Mouse (Mus musculus): ENCODE measurements around the gene Cyp2w1.
"Not testable (repeated sequence)": the region's sequence is repeated elsewhere in the genome, so short reads cannot be mapped to it uniquely, and the experiment has no call there.

The Cyp2w1 gene

DNA sequence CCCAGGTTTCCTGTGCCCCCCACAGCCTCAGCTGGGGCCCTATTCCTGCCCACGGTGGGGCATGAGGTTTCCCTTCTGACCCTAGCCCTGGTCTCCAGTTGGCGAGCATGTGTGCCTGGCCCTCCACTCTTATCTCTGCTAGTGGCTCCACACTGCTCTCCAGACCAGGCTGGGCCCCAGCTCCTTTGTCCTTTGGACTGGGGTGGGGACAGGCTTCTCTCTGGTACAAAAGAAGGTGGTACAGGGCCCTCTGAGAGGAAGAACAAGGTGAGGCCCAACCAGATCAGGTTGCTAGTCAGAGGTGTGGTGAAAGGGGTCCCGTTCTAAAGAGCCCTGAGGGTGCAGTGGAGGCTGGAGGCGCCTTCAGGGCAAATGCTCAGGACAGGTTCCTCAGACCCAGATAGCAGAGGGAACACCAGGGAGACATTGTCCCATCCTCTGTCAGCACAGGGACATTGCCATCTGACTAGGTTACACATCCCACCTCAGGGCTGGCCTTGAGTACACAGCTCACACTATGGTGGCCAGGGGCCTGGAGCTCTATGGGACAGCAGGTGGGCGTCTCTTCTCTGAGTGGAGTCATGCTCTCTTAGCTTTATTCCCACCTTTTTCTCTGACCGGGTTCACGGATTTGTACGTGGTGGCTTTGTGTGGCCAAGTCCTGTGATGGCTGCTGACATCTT lies 19.7 kb upstream of the Cyp2w1 start:
- no peak for DNase-seq

GRCm38 (mm10) chr5:139333301-139334013 lies 19.0 kb upstream of the Cyp2w1 start:
- DNase-seq, result no peak

DNA sequence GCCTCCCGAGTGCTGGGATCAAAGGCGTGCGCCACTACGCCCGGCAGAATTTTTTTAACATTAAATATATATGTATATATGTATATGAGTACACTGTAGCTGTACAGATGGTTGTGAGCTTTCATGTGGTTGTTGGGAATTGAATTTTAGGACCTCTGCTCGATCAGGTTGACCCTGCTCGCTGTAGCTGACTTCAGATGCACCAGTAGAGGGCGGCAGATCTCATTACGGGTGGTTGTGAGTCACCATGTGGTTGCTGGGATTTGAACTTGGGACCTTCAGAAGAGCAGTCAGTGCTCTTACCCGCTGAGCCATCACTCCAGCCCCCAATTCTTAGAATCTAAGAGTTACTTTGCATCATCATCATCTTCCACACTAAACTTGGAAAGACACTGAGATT lies 18.0 kb upstream of the Cyp2w1 start:
- not testable (repeated sequence) for DNase-seq

DNA sequence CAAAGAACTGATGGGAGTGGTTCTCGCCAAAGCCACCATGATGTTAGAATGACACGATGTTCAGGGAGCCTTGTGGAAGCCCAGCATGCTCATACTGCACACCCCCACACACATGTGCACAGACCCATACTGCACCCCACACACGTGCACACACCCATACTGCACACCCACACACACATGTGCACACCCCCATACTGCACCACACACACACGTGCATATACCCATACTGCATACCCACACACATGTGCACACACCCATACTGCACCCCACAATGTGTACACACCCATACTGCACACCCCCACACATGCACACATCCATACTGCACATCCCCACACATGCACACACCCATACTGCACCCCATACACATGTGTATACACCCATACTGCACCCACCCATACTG lies 16.8 kb upstream of the Cyp2w1 start:
- no peak for DNase-seq

GRCm38 (mm10) chr5:139337826-139338370 lies 14.5 kb upstream of the Cyp2w1 start:
- no peak for DNase-seq

DNA sequence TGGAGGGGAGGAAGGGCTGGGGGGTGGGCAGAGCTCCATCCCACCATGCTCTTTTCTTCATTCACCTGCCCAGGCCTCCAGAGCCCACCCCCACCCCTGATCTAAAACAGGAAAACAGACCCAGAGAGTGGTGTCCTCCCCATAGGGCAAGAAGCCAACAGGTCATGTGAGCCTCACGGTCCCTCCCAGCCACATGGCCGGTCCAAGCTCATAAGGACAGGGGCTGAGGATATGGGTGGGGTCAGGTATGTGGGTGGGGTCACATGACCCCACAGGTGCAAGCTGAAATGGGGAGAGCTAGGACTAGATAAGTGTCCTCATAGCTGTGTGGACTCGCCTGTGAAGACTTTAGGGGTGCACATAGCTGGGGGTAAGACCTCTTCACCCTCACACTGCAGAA lies 14.0 kb upstream of the Cyp2w1 start:
- no peak for DNase-seq

- no peak for DNase-seq
These were observed 13.5 kb upstream of the Cyp2w1 start for GRCm38 (mm10) chr5:139338891-139339290.

- DNase-seq, result peak; percentile 85 to 89
These were observed 8.3 kb upstream of the Cyp2w1 start for GRCm38 (mm10) chr5:139344021-139344686.

GRCm38 (mm10) chr5:139344687-139345363 lies 7.6 kb upstream of the Cyp2w1 start:
- DNase-seq, result peak; percentile 96 to 98

- DNase-seq, result no peak
These were observed 7.1 kb upstream of the Cyp2w1 start for GRCm38 (mm10) chr5:139345364-139345714.

- no peak for DNase-seq
These were observed 5.2 kb upstream of the Cyp2w1 start for GRCm38 (mm10) chr5:139347225-139347624.

GRCm38 (mm10) chr5:139349713-139350112 lies 2.7 kb upstream of the Cyp2w1 start:
- DNase-seq, result no peak

DNA sequence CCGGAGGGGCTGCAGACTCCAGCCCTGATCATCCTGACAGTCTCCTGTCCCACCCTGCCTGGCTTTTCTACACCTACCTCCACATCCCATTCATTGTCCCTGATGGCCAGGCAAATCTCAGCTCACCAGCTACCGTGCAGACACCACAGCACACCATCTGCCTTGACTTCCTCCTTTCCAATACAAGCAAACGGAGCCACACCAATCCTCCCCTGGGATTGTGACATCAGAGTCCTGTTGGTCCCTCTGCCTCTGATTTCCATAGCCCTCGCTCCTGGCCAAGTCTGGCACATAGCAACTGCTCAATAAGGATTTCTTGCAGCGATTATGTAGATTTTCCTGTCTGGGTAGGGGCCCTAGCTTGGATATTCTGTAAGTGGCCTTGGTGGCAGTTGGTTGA lies 1.3 kb upstream of the Cyp2w1 start, which contains the start of gene Cox19:
Cox19 (minus strand) TSS at position 285 of the 400 bp plus-strand sequence.
- DNase-seq, result no peak

DNA sequence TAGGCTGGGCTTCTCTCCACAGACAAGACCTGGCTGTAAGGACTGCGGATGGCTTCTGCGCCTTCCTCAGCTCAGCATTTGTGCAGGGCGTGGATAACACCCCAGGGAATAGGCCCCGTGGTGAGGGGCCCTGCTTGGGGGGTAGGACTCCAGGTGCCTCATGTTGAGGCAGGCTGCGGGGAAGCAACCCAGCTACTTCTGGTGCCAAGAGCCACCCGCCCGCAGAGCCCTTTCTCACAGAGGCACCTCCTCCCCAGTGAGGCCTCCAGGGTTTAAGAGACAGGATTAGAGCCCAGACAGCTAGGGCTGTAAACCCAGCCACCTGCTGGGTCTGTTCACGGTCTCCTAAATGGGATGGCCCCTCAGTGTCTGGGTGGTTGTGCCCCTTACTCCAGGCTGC lies 789 bp upstream of the Cyp2w1 start:
- DNase-seq, result no peak

GRCm38 (mm10) chr5:139353496-139353895 lies 1.1 kb downstream of the Cyp2w1 start:
- DNase-seq, result peak in 1 of 2 experiments; percentile 62

DNA sequence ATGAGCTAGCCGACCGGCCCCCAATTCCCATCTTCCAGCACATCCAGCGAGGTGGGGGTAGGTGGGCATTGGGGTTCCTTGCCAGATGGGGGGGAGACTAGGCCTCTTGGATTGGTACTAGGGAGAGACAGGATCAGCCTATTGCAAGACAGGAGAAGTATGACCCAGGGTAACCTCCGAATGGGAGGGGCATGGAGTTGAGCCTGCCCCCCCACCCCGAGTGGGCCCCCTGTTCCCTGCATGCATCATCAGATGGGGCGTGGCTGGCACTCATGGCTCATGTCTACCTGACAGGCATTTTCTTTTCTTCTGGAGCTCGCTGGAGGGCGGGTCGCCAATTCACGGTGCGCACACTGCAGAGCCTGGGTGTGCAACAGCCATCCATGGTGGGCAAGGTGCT lies 1.5 kb downstream of the Cyp2w1 start:
- DNase-seq, result no peak

DNA sequence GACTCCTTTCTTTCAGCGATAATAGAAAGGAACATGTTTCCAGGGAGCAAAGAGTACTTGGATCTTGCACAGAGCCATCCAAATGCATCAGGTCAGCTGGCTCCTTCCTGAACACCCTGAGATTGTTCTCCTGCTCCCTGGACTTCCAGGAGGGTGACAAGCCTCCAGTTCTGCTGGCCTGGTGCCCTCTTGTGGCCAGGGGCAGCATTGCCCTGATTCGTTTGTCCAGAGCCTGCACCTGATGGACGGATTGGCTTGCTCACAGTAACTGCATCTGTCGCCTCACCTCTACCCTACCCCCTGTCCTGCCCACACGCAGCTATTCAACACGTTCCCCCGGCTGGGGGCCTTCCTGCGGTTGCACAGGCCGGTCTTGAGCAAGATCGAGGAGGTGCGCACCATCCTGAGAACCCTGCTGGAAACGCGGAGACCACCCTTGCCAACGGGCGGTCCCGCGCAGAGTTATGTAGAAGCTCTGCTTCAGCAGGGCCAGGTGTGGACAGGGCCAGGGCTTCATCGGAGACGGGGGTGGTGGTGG lies 2.9 kb downstream of the Cyp2w1 start:
- DNase-seq, result peak; percentile 77 to 88

DNA sequence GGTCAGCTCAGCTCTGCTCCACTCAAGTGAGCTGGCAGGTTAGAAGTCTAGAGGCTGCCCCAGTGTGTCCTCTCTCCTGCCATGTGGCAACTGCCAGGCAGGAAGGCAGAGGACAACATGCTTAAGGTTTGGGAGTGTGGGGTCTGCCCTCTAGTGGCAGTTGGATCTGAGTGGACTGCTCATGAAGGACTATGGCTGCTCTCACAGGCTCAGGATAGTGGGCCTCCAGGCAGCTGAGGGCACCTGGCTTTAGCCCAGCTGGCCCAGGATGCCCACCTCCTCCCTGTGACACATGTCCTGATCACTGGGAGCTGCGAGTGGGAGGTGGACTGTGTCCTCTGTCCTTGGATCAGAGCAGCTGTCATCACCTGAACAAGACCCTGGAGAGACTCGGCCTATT lies 6.2 kb downstream of the Cyp2w1 start:
- peak in 1 of 2 experiments; percentile 60 for DNase-seq

GRCm38 (mm10) chr5:139359244-139359643 lies 6.8 kb downstream of the Cyp2w1 start:
- no peak for DNase-seq

DNA sequence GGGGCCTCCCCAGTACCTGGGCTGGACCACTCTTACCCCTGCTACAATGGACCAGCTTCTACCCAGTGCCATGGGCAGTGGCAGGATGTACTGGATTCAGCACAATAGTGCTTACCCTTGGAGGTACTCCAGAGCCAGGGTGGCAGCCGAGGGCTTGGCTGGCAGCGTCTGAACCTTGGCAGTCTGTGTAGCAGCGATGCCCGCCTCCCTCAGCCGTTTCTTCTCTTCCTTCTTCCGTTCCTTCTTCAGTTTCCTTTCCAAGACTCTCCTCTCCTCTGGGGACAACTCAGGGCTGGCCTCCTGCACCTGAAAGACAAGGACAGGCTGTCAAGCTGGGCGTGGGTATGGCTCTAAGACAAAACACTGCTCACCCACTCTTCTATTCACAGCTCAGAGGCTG lies 11.4 kb downstream of the Cyp2w1 start:
- no peak for DNase-seq

GRCm38 (mm10) chr5:139364260-139364910 lies 12.0 kb downstream of the Cyp2w1 start:
- DNase-seq, result peak; percentile 87 to 93

- peak in 1 of 2 experiments; percentile 83 for DNase-seq
These were observed 12.6 kb downstream of the Cyp2w1 start for GRCm38 (mm10) chr5:139364911-139365571.

All from lung, postnatal 4 days (tissue).